Mouse (Mus musculus) monocyte, adult 5-6 weeks (primary cell): ENCODE data around the gene Qdpr. TPM values are rescaled to one million over a fixed set of nuclear protein-coding genes. Genes with fewer than 3 reads are reported as not detected.

Source experiments
- ATAC-seq: fragments of 153-309, 156-312 bp; replicated peaks from 2 replicates; pipeline ENCODE4 v1.8.0; 2017; ENCODE audit warnings: mild to moderate bottlenecking; ENCODE audit not compliant: low TSS enrichment, insufficient number of reproducible peaks, severe bottlenecking, poor library complexity, low FRiP score
- total RNA-seq: library from RNA; stranded (forward); fragments of 200-1000, 200-491, 200-594 nt; gene quantifications from 3 replicates; pipeline ENCODE4 v1.2.3, GENCODE M21; 2017

Gene Qdpr
- 11.9 to 30.2 TPM (median 15.1 TPM) in 3 replicates for total RNA-seq

DNA sequence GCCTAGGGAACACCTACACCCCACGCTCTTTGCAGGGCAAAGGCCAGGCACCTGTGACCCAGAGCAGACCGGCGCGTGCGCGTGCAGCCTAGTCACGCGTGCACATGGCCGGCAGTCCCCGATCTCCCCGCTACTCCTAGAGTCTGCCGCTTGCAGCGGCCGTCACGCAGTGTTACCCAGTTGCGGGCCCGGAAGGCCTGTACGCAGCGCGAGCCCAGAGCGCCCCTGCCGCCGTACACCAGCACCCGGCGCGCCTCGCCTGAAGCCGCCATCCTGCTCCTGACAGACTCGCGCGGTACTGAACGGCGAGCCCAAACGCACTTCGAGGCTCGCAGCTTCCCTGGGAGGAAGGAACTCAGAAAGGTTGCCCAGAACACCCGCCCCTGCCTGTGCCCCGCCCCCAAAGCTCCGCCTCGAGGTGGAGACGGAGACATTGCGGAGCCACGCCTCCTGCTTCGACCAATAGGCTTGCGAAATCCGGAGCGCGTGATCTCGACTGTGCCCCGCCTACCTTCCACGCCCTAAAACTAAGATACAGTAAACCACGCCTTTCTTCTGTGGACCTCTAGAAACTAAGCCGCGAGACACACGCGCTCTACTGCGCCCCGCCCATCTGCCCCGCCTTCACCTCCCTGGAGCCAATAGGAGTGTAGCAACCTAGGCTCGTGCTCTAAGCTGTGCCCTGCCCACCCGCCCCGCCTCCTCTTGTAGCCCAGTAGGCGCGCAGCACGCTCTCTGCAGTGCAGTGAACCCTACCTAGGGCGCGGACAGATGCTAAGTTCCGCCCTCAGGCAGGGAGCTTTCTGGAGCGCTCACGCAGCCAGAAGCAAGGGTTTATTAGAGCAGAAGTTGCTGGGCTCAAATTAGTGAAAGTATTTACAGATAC, at the start of gene Qdpr:
Gene Qdpr, minus strand, starts transcription at position 406 of the 886 bp plus-strand sequence.
- peak; percentile 97 for ATAC-seq

DNA sequence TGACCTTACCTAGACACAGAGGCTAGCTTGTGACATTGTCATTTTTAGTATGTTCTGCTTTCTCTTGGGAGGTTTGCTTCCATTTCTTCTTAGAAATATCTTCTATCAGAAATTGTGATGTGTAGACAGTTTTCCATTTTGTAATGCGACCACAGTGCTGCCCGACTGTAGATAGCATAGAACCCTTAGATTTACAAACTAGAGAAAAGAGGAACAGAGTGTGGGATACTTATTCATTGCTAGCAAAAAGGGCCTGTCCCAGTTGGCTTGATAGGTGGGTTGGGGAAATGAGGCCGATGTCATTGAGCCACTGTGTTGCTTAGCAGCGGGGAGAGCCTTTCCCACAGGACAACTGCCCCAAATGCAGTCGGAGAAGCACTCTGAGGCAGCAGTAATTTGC, 47.5 kb upstream of the Qdpr start:
- ATAC-seq: no peak

DNA sequence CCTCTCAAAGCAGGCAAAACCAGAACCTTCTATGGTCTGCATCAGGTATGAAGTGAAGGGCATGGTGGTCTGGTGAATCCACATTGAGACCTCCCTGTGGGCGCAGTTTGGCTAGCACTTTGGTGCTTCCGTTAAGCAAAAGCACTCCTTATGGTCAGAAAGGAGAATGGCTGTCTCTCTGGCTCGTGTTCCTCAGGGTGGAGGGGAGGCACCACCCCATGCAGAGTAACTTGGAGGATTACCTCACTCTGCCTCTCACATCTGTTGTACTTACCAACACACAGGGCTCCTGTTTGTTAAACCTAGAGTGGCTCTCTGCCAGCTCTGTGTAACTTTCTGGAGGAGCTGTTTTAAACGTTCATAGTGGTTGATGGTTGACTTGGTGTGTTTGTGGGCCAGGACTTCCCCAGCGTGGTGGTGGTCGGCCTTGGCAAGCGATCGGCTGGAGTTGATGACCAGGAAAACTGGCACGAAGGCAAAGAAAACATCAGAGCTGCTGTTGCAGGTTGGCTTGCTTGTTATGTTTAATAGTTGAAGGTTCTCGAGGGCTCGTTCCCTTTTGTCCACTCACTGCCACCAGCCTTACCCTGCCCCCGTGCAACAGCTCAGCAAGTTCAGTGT, 47.0 kb upstream of the Qdpr start:
- no peak for ATAC-seq

GRCm38 (mm10) chr5:45496479-45496878, 46.4 kb upstream of the Qdpr start:
- ATAC-seq: no peak

DNA sequence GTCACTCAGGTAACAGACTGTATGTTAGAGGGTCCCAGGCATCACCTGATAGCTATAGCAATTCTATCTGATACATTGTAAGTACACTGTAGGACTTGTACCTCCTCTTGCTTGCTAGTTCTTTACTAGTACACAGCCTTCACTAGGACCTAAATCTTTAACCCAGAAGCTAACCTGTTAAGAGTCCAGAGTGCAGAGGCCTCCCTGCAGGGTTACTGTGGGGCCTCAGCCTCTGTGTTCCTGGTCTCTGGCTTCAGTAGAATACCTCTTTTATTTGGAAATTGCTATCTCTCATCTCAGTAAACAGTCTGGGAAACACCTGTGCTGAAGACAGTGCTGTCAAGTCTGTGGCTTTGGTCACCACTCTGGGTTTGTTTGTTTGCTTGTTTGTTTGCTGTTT, 46.0 kb upstream of the Qdpr start:
- no peak for ATAC-seq

DNA sequence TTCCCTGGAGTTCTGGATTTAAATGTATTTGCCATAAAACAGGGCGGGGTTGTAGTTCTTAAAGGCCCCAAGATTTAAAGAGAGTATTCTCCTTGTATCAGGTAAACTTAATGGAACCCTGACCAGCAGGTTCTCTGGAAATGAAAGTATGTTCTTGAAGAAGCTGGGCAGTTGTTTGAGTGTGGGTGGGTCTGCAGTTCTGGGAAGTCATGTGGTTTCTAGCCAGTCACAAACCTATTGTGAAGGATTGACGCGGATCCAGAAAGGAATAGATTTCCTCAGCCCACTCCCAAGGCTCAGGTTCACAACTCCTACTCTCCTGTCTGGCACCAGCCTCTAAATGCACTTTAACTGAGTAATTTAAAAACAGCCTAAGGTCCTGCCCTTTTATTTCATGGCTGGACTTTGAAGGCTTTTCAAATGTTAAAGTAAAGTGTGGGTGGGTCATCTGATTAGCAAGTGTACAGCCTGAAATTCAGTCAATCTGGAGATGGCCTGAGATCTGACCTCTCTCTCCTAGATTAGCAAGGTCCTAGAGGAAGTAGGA, 45.5 kb upstream of the Qdpr start:
- no peak for ATAC-seq

- ATAC-seq: no peak
Measured at GRCm38 (mm10) chr5:45494093-45494755, 44.2 kb upstream of the Qdpr start.

DNA sequence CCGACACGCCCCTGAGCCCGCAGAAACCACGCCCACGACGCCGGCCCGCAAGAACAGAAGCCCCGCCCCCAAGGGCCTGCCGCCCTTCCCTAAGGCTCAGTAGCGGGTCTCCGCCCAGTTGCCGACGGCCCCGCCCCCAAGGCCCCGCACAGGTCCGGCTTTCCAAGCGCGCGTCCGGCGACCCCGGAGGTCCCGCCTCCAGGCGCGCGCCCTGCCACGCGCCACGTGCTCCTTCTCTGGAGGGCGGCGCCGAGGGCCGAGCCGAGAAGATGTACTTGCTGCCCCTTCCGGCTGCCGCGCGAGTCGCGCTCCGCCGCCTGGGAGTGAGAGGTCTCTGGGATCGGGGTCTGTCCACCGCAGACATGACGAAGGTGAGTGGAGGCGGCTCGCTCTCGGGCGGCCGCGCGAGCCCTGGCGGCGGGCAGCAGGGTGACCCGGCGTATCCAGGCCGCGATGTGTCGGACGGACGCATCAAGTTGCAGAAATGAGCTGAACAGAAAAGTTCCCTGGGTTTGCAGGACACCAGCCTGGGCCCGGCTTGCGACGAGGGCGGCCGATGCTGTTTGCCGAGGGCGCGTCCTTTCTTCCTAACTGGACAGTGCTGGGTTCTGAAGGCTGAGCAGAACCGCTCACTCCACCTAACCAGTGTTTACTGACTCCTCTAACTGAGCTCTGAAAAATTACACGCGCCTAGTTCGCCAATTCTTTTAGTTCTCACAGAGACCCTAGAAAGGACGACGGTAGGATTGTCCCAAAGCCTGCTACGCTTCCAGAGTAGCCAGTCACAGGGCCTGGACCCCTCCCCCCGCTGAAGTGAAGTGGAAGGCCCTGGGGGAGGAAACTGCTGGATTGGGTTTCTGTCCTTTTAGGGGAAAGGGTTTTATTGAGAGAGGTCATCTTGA, 43.4 kb upstream of the Qdpr start, which contains the start of gene Lap3:
Gene Lap3, plus strand, starts transcription at position 184 of the 902 bp plus-strand sequence.
- peak; percentile 84 for ATAC-seq

GRCm38 (mm10) chr5:45491776-45492175, 41.7 kb upstream of the Qdpr start:
- ATAC-seq: no peak

DNA sequence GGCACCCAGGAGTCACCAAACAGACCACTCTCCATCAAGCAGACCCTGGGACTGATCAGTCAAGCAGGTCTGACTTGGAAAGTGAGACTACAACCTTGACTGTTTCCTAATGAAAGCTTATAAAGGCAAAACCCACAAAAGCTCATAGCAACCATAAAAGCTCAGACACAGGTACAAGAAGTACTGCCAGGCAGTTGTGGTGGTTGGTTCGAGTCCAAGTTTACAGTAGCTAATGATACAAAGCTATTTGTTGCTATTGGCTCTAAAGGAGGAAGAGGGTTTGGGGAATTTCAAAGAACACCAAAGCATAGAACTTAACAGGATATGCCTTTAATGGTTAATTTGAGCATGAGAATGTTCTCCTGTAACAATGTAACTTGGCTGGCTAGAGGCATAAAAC, 33.6 kb upstream of the Qdpr start:
- no peak for ATAC-seq

- ATAC-seq: no peak
Measured at GRCm38 (mm10) chr5:45482607-45483006, 32.6 kb upstream of the Qdpr start.

DNA sequence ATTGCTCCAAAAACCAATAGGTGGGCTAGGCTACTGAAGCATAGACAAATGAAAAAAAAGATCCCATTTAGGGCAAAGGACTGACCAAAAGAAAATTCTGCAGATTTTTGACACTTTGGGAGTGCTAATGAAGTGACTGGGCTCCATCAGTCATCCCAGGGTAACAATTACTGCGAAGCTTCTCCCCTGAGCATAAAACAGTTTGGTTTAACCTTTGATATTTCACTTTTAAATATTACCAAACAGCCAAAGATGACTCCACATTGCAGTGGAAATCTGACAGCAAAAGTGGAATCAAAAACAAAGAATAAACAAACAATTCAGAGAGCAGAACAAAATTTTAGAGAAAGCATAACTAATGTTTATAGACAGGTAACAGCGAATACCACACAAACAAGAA, 31.1 kb upstream of the Qdpr start:
- ATAC-seq: no peak

GRCm38 (mm10) chr5:45480066-45480465, 30.0 kb upstream of the Qdpr start:
- ATAC-seq: no peak

- ATAC-seq: no peak
Measured at GRCm38 (mm10) chr5:45477601-45478000, 27.6 kb upstream of the Qdpr start.

GRCm38 (mm10) chr5:45476288-45476687, 26.3 kb upstream of the Qdpr start:
- no peak for ATAC-seq

DNA sequence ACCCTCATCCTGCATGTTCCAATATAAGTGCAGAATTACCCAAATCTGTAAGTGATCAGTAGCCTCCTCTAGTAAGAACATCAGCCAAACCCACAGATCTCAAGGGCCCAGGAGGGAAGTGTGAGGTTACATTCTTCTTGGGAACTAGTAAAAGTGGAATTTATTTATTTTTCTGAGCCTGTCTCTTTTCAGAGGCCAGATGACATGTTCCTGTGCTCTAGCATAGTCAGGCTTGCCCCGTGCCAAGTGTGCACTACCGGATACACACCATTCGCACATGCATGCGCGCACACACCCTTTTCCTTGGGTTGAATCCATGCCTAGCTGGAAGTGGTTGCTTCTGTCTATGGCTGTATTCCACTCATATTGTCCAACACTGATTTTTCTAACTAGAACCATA, 25.7 kb upstream of the Qdpr start:
- no peak for ATAC-seq

GRCm38 (mm10) chr5:45474758-45475157, 24.7 kb upstream of the Qdpr start:
- no peak for ATAC-seq

DNA sequence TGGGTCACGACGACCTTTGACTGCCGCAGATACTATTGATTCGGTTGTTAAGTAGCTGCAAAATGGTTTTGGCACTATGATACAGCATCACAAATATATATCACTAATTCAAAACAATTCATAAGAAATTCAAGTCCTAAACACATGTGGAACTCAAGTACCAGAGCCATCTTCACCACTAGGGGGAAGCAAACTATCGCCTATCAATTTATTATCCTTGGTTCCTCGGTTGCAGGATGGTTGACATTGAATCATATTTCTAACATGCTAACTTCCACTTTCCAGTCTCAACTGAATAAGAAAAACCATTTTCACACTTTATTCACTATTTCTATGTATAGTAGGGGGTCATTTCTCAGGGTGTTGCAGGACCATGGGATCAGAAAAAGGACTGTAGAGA, 24.2 kb upstream of the Qdpr start:
- peak; percentile 47; the same call in 1 of the 2 replicates for ATAC-seq
